Mouse (Mus musculus) adrenal gland, adult (tissue): ENCODE results near the gene Git2.

Experiments used
- DNase-seq, 2 experiments: peaks; one replicate each; pipeline ENCODE4 v3.0.0; 2022 to 2023; ENCODE audit warnings: low spot score in 1 of 2; ENCODE audit not compliant: inconsistent age in 2 of 2

The Git2 gene

GRCm38 (mm10) chr5:114766686-114767085, 8.6 kb downstream of the Git2 start:
- no peak for DNase-seq

GRCm38 (mm10) chr5:114764812-114765735, 10.2 kb downstream of the Git2 start:
- peak; percentile 55 to 70 for DNase-seq

- DNase-seq, result no peak
Measured at GRCm38 (mm10) chr5:114761980-114762379, 13.3 kb downstream of the Git2 start.

GRCm38 (mm10) chr5:114759536-114760090, 15.7 kb downstream of the Git2 start:
- DNase-seq, result no peak

- no peak for DNase-seq
Measured at GRCm38 (mm10) chr5:114753384-114753783, 21.9 kb downstream of the Git2 start.

GRCm38 (mm10) chr5:114752397-114752796, 22.9 kb downstream of the Git2 start:
- no peak for DNase-seq

- no peak for DNase-seq
Measured at GRCm38 (mm10) chr5:114750325-114750724, 25.0 kb downstream of the Git2 start.

GRCm38 (mm10) chr5:114747521-114747920, 27.8 kb downstream of the Git2 start:
- no peak for DNase-seq

GRCm38 (mm10) chr5:114746886-114747285, 28.4 kb downstream of the Git2 start:
- DNase-seq, result no peak

GRCm38 (mm10) chr5:114745581-114745980, 29.7 kb downstream of the Git2 start:
- DNase-seq, result no peak

- DNase-seq, result no peak
Measured at GRCm38 (mm10) chr5:114743697-114744090, 31.6 kb downstream of the Git2 start.

GRCm38 (mm10) chr5:114742998-114743696, 32.2 kb downstream of the Git2 start:
- DNase-seq, result no peak

- no peak for DNase-seq
Measured at GRCm38 (mm10) chr5:114742572-114742971, 32.7 kb downstream of the Git2 start.

GRCm38 (mm10) chr5:114740595-114740994, 34.7 kb downstream of the Git2 start:
- no peak for DNase-seq

- peak; percentile 54 to 72 for DNase-seq
Measured at GRCm38 (mm10) chr5:114738707-114739241, 36.5 kb downstream of the Git2 start.

GRCm38 (mm10) chr5:114737090-114737887, 38.0 kb downstream of the Git2 start:
- DNase-seq, result peak in 1 of 2 experiments; percentile 52

GRCm38 (mm10) chr5:114733606-114734005, 41.7 kb downstream of the Git2 start:
- peak; percentile 75 to 78 for DNase-seq

GRCm38 (mm10) chr5:114731969-114732368, 43.3 kb downstream of the Git2 start:
- DNase-seq, result no peak

- no peak for DNase-seq
Measured at GRCm38 (mm10) chr5:114731498-114731897, 43.8 kb downstream of the Git2 start.

GRCm38 (mm10) chr5:114730129-114730528, 45.2 kb downstream of the Git2 start:
- DNase-seq, result no peak

GRCm38 (mm10) chr5:114728160-114728559, 47.2 kb downstream of the Git2 start:
- peak; percentile 40 to 54 for DNase-seq
